Mouse (Mus musculus) heart, embryonic 15.5 days (tissue): ENCODE results near the gene Ccdc80. TPM values are rescaled to one million over a fixed set of nuclear protein-coding genes. Genes with fewer than 3 reads are reported as not detected.

Source experiments
- ATAC-seq: fragments of 200-750 bp; cut with Nextera tagmentation; replicated peaks from 2 replicates; pipeline ENCODE4 v1.8.0; 2017; ENCODE audit warnings: low read depth, moderate TSS enrichment; ENCODE audit not compliant: insufficient number of reproducible peaks, insufficient read depth, low FRiP score
- H3K27ac ChIP-seq: fragments of 300-500 bp; sonication (generic); 2 replicates; pipeline ENCODE4 v1.5.1; 2015; ENCODE audit warnings: mild to moderate bottlenecking, inconsistent platforms
- H3K27me3 ChIP-seq: fragments of 300-500 bp; sonication (generic); 2 replicates; pipeline ENCODE4 v1.6.1; 2015; ENCODE audit warnings: inconsistent platforms
- H3K36me3 ChIP-seq: fragments of 300-500 bp; sonication (generic); 2 replicates; pipeline ENCODE4 v1.6.1; 2015; ENCODE audit warnings: mild to moderate bottlenecking, inconsistent platforms
- H3K4me1 ChIP-seq: fragments of 300-500 bp; sonication (generic); replicated peaks from 2 replicates; pipeline ENCODE4 v1.6.1; 2015; ENCODE audit warnings: inconsistent platforms
- H3K4me2 ChIP-seq: fragments of 300-500 bp; sonication (generic); 2 replicates; pipeline ENCODE4 v1.6.1; 2015; ENCODE audit warnings: inconsistent platforms, mild to moderate bottlenecking, moderate library complexity
- H3K4me3 ChIP-seq: fragments of 300-500 bp; sonication (generic); 2 replicates; pipeline ENCODE4 v1.5.1; 2015; ENCODE audit warnings: mild to moderate bottlenecking, inconsistent platforms
- H3K9ac ChIP-seq: fragments of 300-500 bp; sonication (generic); 2 replicates; pipeline ENCODE4 v1.6.1; 2015; ENCODE audit warnings: mild to moderate bottlenecking, inconsistent platforms
- H3K9me3 ChIP-seq: fragments of 300-500 bp; sonication (generic); replicated peaks from 2 replicates; pipeline ENCODE4 v1.6.1; 2016; ENCODE audit warnings: inconsistent platforms
- WGBS: fragments of 180-500 bp; shearing (Covaris S2); methylation state at CpG from one replicate; pipeline ENCODE4 v1.1.7; 2015; ENCODE audit warnings: mixed read lengths; 5-methylcytosine and 5-hydroxymethylcytosine counted together
- polyA plus RNA-seq: library from polyadenylated mRNA; unstranded; fragments of >200 nt; fragmentation: Nextera tagmentation; extraction: Ambion mirVana; gene quantifications from 2 replicates; pipeline ENCODE4 v1.2.1, GENCODE M21; 2015

Ccdc80 gene
- polyA plus RNA-seq, 1 experiment from 2014 or later, result 113 TPM

- Histone ChIP-seq H3K9me3 (no peaks in the 10 kb centered on the region), H3K9ac (no peak overlapping the region), H3K36me3 (peaks cover 19% of the 10 kb centered on the region), H3K4me1 (peaks cover 15% of the 10 kb centered on the region), H3K27me3 (no peaks in the 10 kb centered on the region), H3K27ac (no peak overlapping the region), H3K4me2 (no peak overlapping the region), H3K4me3 (no peak overlapping the region)
- WGBS, result 87% methylated on average over 3 of the region's 3 CpGs
- no peak for ATAC-seq
These were observed 24.0 kb downstream of the Ccdc80 start for GRCm38 (mm10) chr16:45117200-45117599.

DNA sequence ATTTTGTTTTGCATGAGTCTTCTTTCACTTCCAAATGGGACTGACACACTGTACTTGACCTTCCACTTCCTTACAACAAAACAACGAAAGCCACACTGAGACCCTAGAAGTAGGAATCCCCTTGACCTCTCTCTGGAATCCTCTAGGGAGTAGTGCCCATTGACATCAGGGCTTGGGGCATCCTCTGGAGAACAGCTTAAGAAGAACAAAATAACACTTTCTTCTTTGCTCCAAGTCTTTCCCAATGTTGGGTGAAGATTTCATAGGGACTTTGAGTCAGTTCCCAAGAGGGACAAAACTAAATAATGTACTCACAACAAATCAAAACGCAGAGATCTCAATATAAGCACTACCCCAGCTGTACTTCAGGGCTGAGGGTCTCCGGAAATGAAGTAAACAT is 25.6 kb downstream of the Ccdc80 start:
- Histone ChIP-seq H3K36me3 (peaks cover 25% of the 10 kb centered on the region), H3K27me3 (no peaks in the 10 kb centered on the region), H3K9me3 (no peaks in the 10 kb centered on the region), H3K4me2 (no peak overlapping the region), H3K27ac (no peak overlapping the region), H3K4me3 (no peak overlapping the region), H3K4me1 (peaks cover 15% of the 10 kb centered on the region), H3K9ac (no peak overlapping the region)
- no peak for ATAC-seq
- WGBS, result 82% methylated on average over 3 of the region's 3 CpGs

DNA sequence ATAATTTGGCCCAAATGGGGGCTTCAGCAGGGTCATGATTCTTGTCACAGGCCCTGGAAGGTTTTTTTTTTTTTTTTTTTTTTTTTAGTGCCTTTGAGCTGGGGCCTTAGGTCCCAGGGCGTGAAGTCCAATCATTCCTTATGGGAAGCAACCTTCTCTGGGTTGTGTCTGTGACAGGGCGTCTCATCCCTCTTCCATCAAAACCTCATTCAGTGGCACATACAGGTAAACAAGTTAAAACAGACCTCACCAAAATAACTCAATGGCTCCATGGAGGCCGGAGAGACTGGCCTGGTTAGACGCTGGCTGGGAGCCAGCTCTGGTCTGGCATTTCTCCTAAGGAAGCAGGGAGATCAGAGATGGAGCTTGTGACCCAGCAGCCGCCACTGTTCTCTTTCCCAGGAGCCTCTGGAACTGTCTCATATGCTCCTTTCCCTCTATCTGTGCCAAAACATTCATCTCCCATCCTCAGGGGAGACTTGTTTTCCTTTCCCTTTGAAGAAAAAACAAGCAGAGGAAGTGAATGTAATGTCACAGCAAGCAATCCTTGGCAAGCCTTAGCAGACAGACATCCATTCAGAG is 27.7 kb downstream of the Ccdc80 start:
- 28% methylated on average over 5 of the region's 5 CpGs for WGBS
- H3K4me3 ChIP-seq, result no peak overlapping the region
- no peak overlapping the region for H3K4me2 ChIP-seq
- H3K4me1 ChIP-seq, result peaks cover 19% of the 10 kb centered on the region
- no peaks in the 10 kb centered on the region for H3K9me3 ChIP-seq
- H3K27me3 ChIP-seq, result no peaks in the 10 kb centered on the region
- 0 out of 2 replicates have a peak, but pooled peaks have one; percentile 60 for ATAC-seq
- H3K9ac ChIP-seq, result no peak overlapping the region
- H3K27ac ChIP-seq, result peak overlapping the region; percentile 11
- H3K36me3 ChIP-seq, result peaks cover 25% of the 10 kb centered on the region

DNA sequence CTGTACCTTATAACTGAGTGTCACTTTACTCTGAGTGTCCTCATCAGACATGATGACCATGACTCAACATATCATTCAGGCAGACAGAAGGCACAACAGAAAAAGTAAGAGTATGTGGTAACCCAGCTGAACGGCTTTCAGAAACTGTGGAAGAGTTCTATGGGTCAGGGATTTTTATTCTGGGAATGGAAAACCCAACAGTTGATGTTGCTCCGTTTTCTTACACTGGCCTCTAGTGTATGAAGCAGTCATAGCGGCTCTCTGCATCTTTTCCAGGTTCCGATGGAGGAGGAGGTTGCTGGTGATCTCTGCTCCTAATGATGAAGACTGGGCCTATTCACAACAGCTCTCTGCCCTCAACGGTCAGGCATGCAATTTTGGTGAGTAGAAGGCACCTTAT is 29.4 kb downstream of the Ccdc80 start:
- Histone ChIP-seq H3K4me3 (no peak overlapping the region), H3K9me3 (no peaks in the 10 kb centered on the region), H3K4me1 (peaks cover 19% of the 10 kb centered on the region), H3K4me2 (no peak overlapping the region), H3K27ac (no peak overlapping the region), H3K9ac (no peak overlapping the region), H3K27me3 (no peaks in the 10 kb centered on the region), H3K36me3 (peaks cover 20% of the 10 kb centered on the region)
- 62% methylated on average over 5 of the region's 5 CpGs for WGBS
- ATAC-seq, result no peak

DNA sequence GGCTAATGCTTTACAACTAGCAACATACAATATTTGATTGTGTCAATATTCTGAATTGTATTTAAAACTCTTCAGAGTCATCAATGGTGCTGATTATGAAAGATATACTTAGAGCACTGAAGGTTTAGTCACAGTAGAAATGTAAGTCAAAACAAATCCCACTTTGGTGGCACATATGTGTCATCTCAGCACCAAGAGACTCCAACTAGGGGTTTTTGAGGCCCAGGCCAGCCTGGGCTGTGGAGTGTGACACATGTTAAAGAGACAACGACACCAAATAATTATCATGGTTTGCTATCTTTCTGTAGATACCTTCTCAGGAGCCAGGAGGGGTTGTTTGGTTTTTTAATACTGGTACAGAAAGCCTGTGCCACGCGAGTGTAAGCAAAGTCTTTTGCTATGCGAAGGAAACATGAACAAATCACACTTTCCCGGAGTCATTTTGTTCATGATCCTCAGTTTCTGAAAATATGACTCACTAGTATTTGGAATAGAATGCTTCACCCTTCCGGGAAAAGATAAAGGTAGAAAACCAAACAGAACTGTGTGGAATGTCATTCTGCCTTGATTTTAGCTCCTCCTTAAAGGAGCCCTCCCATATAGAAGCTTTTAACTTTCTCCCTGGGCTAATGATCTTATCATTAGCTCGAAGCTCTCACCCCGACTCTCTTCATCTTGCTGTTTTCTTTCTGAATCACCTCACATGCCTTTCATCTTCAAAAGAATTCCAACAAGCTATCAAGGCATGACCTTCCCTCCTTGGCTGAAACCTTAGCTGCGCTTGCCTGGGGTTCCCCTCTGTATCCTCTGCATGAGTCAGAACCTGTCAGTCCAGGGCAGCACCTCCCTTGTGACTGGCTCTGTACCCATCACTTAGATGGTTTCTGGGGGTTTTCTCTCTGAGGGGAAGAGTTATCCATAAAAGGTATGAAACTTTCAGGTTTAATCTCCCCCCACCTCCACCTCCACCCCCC is 31.3 kb downstream of the Ccdc80 start:
- Histone ChIP-seq H3K27ac (0 out of 2 replicates have a peak overlapping the region, but pooled peaks have one; percentile 20), H3K36me3 (peaks cover 23% of the 10 kb centered on the region), H3K4me1 (peaks cover 19% of the 10 kb centered on the region), H3K4me3 (no peak overlapping the region), H3K27me3 (no peaks in the 10 kb centered on the region), H3K4me2 (no peak overlapping the region), H3K9me3 (no peaks in the 10 kb centered on the region), H3K9ac (no peak overlapping the region)
- 43% methylated on average over 9 of the region's 9 CpGs for WGBS
- ATAC-seq, result no peak

GRCm38 (mm10) chr16:45127936-45128710 is 34.9 kb downstream of the Ccdc80 start:
- Histone ChIP-seq H3K27ac (no peak overlapping the region), H3K4me2 (no peak overlapping the region), H3K9ac (no peak overlapping the region), H3K4me3 (no peak overlapping the region), H3K4me1 (peaks cover 5% of the 10 kb centered on the region; the same call in 1 of the 2 replicates), H3K36me3 (peaks cover 23% of the 10 kb centered on the region), H3K9me3 (no peaks in the 10 kb centered on the region), H3K27me3 (no peaks in the 10 kb centered on the region)
- no peak for ATAC-seq
- WGBS, result 82% methylated on average over 2 of the region's 2 CpGs

- no peaks in the 10 kb centered on the region for H3K9me3 ChIP-seq
- no peaks in the 10 kb centered on the region for H3K27me3 ChIP-seq
- no peak overlapping the region for H3K4me3 ChIP-seq
- H3K9ac ChIP-seq, result no peak overlapping the region
- WGBS, result 88% methylated on average over 5 of the region's 5 CpGs
- peaks cover 53% of the 10 kb centered on the region for H3K36me3 ChIP-seq
- H3K27ac ChIP-seq, result no peak overlapping the region
- no peaks in the 10 kb centered on the region for H3K4me1 ChIP-seq
- no peak for ATAC-seq
- no peak overlapping the region for H3K4me2 ChIP-seq
These were observed 48.5 kb downstream of the Ccdc80 start for GRCm38 (mm10) chr16:45141711-45142110.

DNA sequence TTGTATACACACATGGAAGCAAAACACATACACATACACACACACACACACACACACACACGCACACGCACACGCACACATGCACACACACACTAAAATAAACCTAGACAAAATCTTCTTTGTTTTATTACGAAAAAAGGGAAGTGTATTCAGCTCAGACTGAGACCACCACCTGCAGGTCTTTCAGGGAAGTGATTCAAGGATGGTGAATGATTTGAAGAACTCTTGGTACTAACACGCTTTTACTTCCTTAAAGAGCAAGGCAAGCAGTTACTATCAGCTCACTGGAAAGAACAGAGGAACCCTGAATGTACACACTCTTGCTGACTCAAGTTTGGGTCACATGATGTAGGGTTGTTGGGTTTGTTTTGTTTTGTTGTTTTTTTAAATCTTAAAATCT is 49.4 kb downstream of the Ccdc80 start:
- ATAC-seq, result no peak
- 90% methylated on average over 5 of the region's 5 CpGs for WGBS
- H3K27me3 ChIP-seq, result no peaks in the 10 kb centered on the region
- no peak overlapping the region for H3K9ac ChIP-seq
- no peaks in the 10 kb centered on the region for H3K9me3 ChIP-seq
- no peak overlapping the region for H3K4me3 ChIP-seq
- no peaks in the 10 kb centered on the region for H3K4me1 ChIP-seq
- H3K36me3 ChIP-seq, result peaks cover 58% of the 10 kb centered on the region
- no peak overlapping the region for H3K4me2 ChIP-seq
- no peak overlapping the region for H3K27ac ChIP-seq

- H3K36me3 ChIP-seq, result peaks cover 64% of the 10 kb centered on the region
- no peaks in the 10 kb centered on the region for H3K27me3 ChIP-seq
- no peak overlapping the region for H3K27ac ChIP-seq
- 85% methylated on average over 6 of the region's 6 CpGs for WGBS
- H3K9me3 ChIP-seq, result no peaks in the 10 kb centered on the region
- H3K9ac ChIP-seq, result no peak overlapping the region
- H3K4me3 ChIP-seq, result no peak overlapping the region
- no peaks in the 10 kb centered on the region for H3K4me1 ChIP-seq
- ATAC-seq, result no peak
- H3K4me2 ChIP-seq, result no peak overlapping the region
These were observed 51.9 kb downstream of the Ccdc80 start for GRCm38 (mm10) chr16:45145119-45145518.

DNA sequence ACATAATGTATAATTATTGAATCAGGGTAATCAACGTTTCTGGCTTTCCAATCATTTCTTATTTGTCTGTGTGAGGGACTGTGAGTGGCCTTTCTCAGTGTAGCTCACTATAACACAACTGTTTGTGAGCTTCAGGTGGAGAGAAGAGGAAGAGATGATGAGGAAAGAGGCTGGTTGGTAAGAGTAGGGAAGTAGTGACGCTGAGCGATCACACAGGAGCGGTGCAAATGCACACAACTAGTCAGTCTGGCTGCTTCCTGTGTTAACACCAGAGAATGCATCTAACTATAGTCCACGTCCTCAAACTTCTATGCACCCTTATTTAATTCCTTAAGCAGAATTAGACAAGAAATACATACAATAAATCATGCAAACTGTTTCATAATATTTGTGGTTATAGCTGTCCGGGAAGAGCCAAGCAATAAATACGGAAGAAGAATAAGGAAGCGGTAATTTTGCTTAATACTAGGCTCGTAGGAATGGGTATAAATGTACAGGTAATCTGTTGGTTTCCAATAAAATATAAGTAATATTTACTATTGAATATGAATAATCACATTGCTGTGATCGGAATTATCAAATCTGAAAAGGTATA is 55.4 kb downstream of the Ccdc80 start:
- Histone ChIP-seq H3K27me3 (no peaks in the 10 kb centered on the region), H3K9ac (no peak overlapping the region), H3K36me3 (peaks cover 53% of the 10 kb centered on the region), H3K9me3 (no peaks in the 10 kb centered on the region), H3K4me2 (no peak overlapping the region), H3K4me1 (no peaks in the 10 kb centered on the region), H3K4me3 (no peak overlapping the region), H3K27ac (no peak overlapping the region)
- ATAC-seq, result no peak
- WGBS, result 88% methylated on average over 10 of the region's 10 CpGs

- H3K27me3 ChIP-seq, result no peaks in the 10 kb centered on the region
- no peak overlapping the region for H3K9ac ChIP-seq
- no peak overlapping the region for H3K4me2 ChIP-seq
- no peak overlapping the region for H3K27ac ChIP-seq
- no peak overlapping the region for H3K4me3 ChIP-seq
- peaks cover 28% of the 10 kb centered on the region; the same call in 1 of the 2 replicates for H3K36me3 ChIP-seq
- WGBS, result 61% methylated on average over 3 of the region's 3 CpGs
- H3K4me1 ChIP-seq, result peaks cover 9% of the 10 kb centered on the region; the same call in 1 of the 2 replicates
- ATAC-seq, result no peak
- H3K9me3 ChIP-seq, result no peaks in the 10 kb centered on the region
These were observed 61.6 kb downstream of the Ccdc80 start for GRCm38 (mm10) chr16:45154741-45155250.
